Mouse (Mus musculus) gastrocnemius, postnatal 36 days (tissue): Measurements from ENCODE around the gene Bmper. TPM values are rescaled to one million over a fixed set of nuclear protein-coding genes. Genes with fewer than 3 reads are reported as not detected.

ENCODE experiments used
- DNase-seq, 2 experiments: peaks; one replicate each; pipeline ENCODE4 v3.0.0; 2022
- intact Hi-C: fragments of 180-260 bp; cut with DNase I; formaldehyde crosslinking; loops from one replicate; pipeline ENCODE4 v1.15.1; 2025
- total RNA-seq, 2 experiments: library from RNA; stranded (reverse); gene quantifications; 2 replicates each; pipeline ENCODE4 v1.2.3; 2021

Gene Bmper
- total RNA-seq, 2 experiments from 2014 or later, result 3.2 to 5.3 TPM

GRCm38 (mm10) chr9:23295569-23295968 is 72.7 kb downstream of the Bmper start:
- intact Hi-C loops, result no loop called here
- DNase-seq, result no peak

GRCm38 (mm10) chr9:23297491-23298170 is 74.8 kb downstream of the Bmper start:
- intact Hi-C loops, result no loop called here
- DNase-seq, result no peak

GRCm38 (mm10) chr9:23300376-23300775 is 77.5 kb downstream of the Bmper start:
- intact Hi-C loops, result no loop called here
- DNase-seq, result peak in 1 of 2 experiments; percentile 25

GRCm38 (mm10) chr9:23305681-23306080 is 82.8 kb downstream of the Bmper start:
- intact Hi-C loops, result no loop called here
- no peak for DNase-seq

- no peak for DNase-seq
- intact Hi-C loops, result no loop called here
These were observed 83.3 kb downstream of the Bmper start for GRCm38 (mm10) chr9:23306226-23306625.

- DNase-seq, result no peak
- intact Hi-C loops, result no loop called here
These were observed 85.0 kb downstream of the Bmper start for GRCm38 (mm10) chr9:23307835-23308234.

- no peak for DNase-seq
- intact Hi-C loops, result no loop called here
These were observed 88.1 kb downstream of the Bmper start for GRCm38 (mm10) chr9:23310953-23311352.

GRCm38 (mm10) chr9:23311956-23312355 is 89.1 kb downstream of the Bmper start:
- DNase-seq, result no peak
- intact Hi-C loops, result no loop called here

GRCm38 (mm10) chr9:23312877-23313276 is 90.0 kb downstream of the Bmper start:
- intact Hi-C loops, result no loop called here
- no peak for DNase-seq

GRCm38 (mm10) chr9:23315631-23316330 is 92.9 kb downstream of the Bmper start:
- DNase-seq, result no peak

GRCm38 (mm10) chr9:23327830-23328229 is 105.0 kb downstream of the Bmper start:
- intact Hi-C loops, result no loop called here
- DNase-seq, result no peak

More at GRCm38 (mm10) chr9:23315631-23316330, 92.9 kb downstream of the Bmper start:
- intact Hi-C loops, result no loop called here

GRCm38 (mm10) chr9:23333041-23333622 is 110.3 kb downstream of the Bmper start:
- DNase-seq, result no peak
- intact Hi-C loops, result no loop called here

- intact Hi-C loops, result no loop called here
- no peak for DNase-seq
These were observed 117.7 kb downstream of the Bmper start for GRCm38 (mm10) chr9:23340551-23340950.

GRCm38 (mm10) chr9:23341246-23341645 is 118.4 kb downstream of the Bmper start:
- intact Hi-C loops, result no loop called here
- no peak for DNase-seq

GRCm38 (mm10) chr9:23344353-23344752 is 121.5 kb downstream of the Bmper start:
- DNase-seq, result no peak
- intact Hi-C loops, result no loop called here

GRCm38 (mm10) chr9:23345093-23345844 is 122.4 kb downstream of the Bmper start:
- intact Hi-C loops, result no loop called here
- DNase-seq, result no peak

- intact Hi-C loops, result no loop called here
- no peak for DNase-seq
These were observed 126.7 kb downstream of the Bmper start for GRCm38 (mm10) chr9:23349603-23350002.

- DNase-seq, result no peak
- intact Hi-C loops, result no loop called here
These were observed 128.5 kb downstream of the Bmper start for GRCm38 (mm10) chr9:23351400-23351799.

GRCm38 (mm10) chr9:23352396-23352795 is 129.5 kb downstream of the Bmper start:
- DNase-seq, result no peak
- intact Hi-C loops, result no loop called here

GRCm38 (mm10) chr9:23354201-23354820 is 131.4 kb downstream of the Bmper start:
- no peak for DNase-seq
- intact Hi-C loops, result no loop called here

- intact Hi-C loops, result no loop called here
These were observed 135.2 kb downstream of the Bmper start for GRCm38 (mm10) chr9:23358108-23358507.

More at GRCm38 (mm10) chr9:23358108-23358507, 135.2 kb downstream of the Bmper start:
- DNase-seq, result no peak
